Mouse (Mus musculus) intestine, postnatal 0 days (tissue): ENCODE data around the gene Srsf12. TPM values are rescaled to one million over a fixed set of nuclear protein-coding genes. Genes with fewer than 3 reads are reported as not detected.
A peak's percentile ranks its signal among the peaks of the same experiment; 100 is the strongest.

Source experiments
- ATAC-seq: fragments of 200-750 bp; cut with Nextera tagmentation; 2 replicates; pipeline ENCODE4 v1.8.0; 2017; ENCODE audit warnings: mild to moderate bottlenecking, moderate TSS enrichment, moderate library complexity
- H3K27ac ChIP-seq: fragments of 300-500 bp; sonication (generic); 2 replicates; pipeline ENCODE4 v1.5.1; 2014; ENCODE audit warnings: mild to moderate bottlenecking, low read depth, low read length, moderate library complexity
- H3K27me3 ChIP-seq: fragments of 300-500 bp; sonication (generic); replicated peaks from 2 replicates; pipeline ENCODE4 v1.6.1; 2014; ENCODE audit warnings: low read length, mixed read lengths; ENCODE audit not compliant: control insufficient read depth, insufficient read depth
- H3K36me3 ChIP-seq: fragments of 300-500 bp; sonication (generic); 2 replicates; pipeline ENCODE4 v1.6.1; 2014; ENCODE audit warnings: mild to moderate bottlenecking, moderate library complexity; ENCODE audit not compliant: control insufficient read depth, insufficient read depth
- H3K4me1 ChIP-seq: fragments of 300-500 bp; sonication (generic); replicated peaks from 2 replicates; pipeline ENCODE4 v1.6.1; 2014; ENCODE audit warnings: antibody characterized with exemption, low read length, mixed read lengths; ENCODE audit not compliant: control insufficient read depth, insufficient read depth
- H3K4me2 ChIP-seq: fragments of 300-500 bp; sonication (generic); replicated peaks from 2 replicates; pipeline ENCODE4 v1.6.1; 2014; ENCODE audit warnings: low read depth, mild to moderate bottlenecking, moderate library complexity
- H3K4me3 ChIP-seq: fragments of 300-500 bp; sonication (generic); 2 replicates; pipeline ENCODE4 v1.5.1; 2014; ENCODE audit warnings: low read depth, low read length
- H3K9ac ChIP-seq: fragments of 300-500 bp; sonication (generic); 2 replicates; pipeline ENCODE4 v1.6.1; 2014; ENCODE audit warnings: mild to moderate bottlenecking, low read depth, low read length
- H3K9me3 ChIP-seq: fragments of 300-500 bp; sonication (generic); 2 replicates; pipeline ENCODE4 v1.6.1; 2016; ENCODE audit warnings: mixed run types; ENCODE audit not compliant: control insufficient read depth
- CTCF ChIP-seq: sonication (generic); IDR thresholded peaks from 2 replicates; pipeline ENCODE4 v1.5.1; 2016; ENCODE audit warnings: low read depth, mild to moderate bottlenecking, control low read depth, antibody characterized with exemption, moderate library complexity
- WGBS: fragments of 180-500 bp; shearing (Covaris S2); extraction: QIAGEN DNeasy Blood & Tissue Kit; methylation state at CpG from one replicate; pipeline ENCODE4 v1.1.7; 2014; 5-methylcytosine and 5-hydroxymethylcytosine counted together
- polyA plus RNA-seq: library from polyadenylated mRNA; unstranded; fragments of >200 nt; fragmentation: Nextera tagmentation; extraction: Ambion mirVana; gene quantifications from 2 replicates; pipeline ENCODE4 v1.2.1, GENCODE M21; 2015

Gene Srsf12
- 1.5 and 2.0 TPM in 2 replicates for polyA plus RNA-seq

DNA sequence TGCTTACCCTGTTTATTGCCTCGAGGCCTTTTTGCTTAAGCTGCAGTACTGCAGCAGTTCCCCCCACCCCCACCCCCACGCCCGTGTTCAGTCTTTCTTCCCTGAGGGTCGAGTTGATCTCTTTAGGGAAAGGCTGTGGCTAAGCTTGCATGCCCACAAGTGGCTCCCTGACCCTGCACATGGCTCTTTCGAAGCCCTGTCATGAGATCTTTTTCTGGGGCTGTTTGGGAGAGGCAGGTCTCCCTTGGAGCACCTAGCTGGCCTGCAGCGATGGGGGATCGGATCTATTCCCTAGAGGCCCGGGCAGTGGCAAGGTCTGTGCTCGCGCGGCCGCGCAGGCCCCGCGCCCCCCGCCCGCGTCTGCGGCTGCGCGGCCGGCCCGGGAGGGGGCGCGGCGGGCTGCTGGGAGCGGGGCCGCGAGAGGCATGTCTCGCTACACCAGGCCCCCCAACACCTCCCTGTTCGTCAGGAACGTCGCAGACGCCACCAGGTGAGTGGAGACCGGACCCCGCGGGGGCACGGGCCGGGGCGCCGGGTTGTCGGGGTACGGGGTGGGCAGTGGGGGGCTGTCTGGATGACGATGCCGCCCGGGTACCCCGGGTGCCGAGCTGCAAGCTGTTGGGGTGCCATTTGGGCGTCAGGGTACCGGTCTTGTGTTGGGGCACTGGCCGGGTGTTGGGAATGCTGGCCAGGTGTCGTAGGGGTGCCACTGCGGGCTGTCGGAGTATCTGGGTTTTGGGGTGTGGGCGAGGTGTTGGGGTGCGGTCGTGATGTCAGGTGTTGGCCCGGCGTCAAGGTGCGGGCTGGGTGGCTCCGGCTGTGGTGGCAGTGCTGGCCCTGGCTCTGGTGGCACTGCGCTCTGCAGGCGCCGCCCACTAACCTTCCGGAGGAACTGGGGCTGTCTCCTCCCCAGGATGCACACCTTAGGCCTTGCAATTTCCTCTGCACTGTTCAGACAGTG lies at the start of gene Srsf12:
TSS of gene Srsf12 (plus strand) at position 111 of the 961 bp plus-strand sequence.
- peaks cover 5% of the 10 kb centered on the region; the same call in 1 of the 2 replicates for H3K9me3 ChIP-seq
- peak within 1 kb of the TSS; percentile 98 for H3K4me2 ChIP-seq
- H3K9ac ChIP-seq = peak within 1 kb of the TSS; percentile 63
- 2% methylated on average over 56 of the region's 65 CpGs for WGBS
- no peaks in the 10 kb centered on the region for H3K36me3 ChIP-seq
- H3K27ac ChIP-seq = no peak within 1 kb of the TSS
- peak; percentile 49 for TF ChIP-seq CTCF
- H3K27me3 ChIP-seq = no peaks in the 10 kb centered on the region
- no peaks in the 10 kb centered on the region for H3K4me1 ChIP-seq
- peak; percentile 49; the same call in 1 of the 2 replicates for ATAC-seq
- peak within 1 kb of the TSS; percentile 53 for H3K4me3 ChIP-seq

- H3K27ac ChIP-seq = no peak overlapping the region
- no peak for ATAC-seq
Measured at GRCm38 (mm10) chr4:33183477-33183876, 25.3 kb upstream of the Srsf12 start.

GRCm38 (mm10) chr4:33188164-33188563 lies 20.6 kb upstream of the Srsf12 start:
- Histone ChIP-seq H3K4me3 (peak overlapping the region; percentile 57; the same call in 1 of the 2 replicates), H3K27ac (no peak overlapping the region), H3K4me1 (no peaks in the 10 kb centered on the region), H3K27me3 (no peaks in the 10 kb centered on the region), H3K36me3 (no peaks in the 10 kb centered on the region), H3K9me3 (no peaks in the 10 kb centered on the region), H3K9ac (no peak overlapping the region), H3K4me2 (peak overlapping the region; percentile 93)
- peak; percentile 34; the same call in 1 of the 2 replicates for TF ChIP-seq CTCF
- ATAC-seq = no peak
- WGBS = 22% methylated on average over 9 of the region's 9 CpGs

More at GRCm38 (mm10) chr4:33183477-33183876, 25.3 kb upstream of the Srsf12 start:
- WGBS = 75% methylated on average over 5 of the region's 5 CpGs
- Histone ChIP-seq H3K4me3 (no peak overlapping the region), H3K9me3 (no peaks in the 10 kb centered on the region), H3K9ac (no peak overlapping the region), H3K4me1 (no peaks in the 10 kb centered on the region), H3K36me3 (no peaks in the 10 kb centered on the region), H3K4me2 (no peak overlapping the region), H3K27me3 (no peaks in the 10 kb centered on the region)
- no peak for TF ChIP-seq CTCF

GRCm38 (mm10) chr4:33188781-33189734 lies 19.7 kb upstream of the Srsf12 start:
- Histone ChIP-seq H3K4me3 (peak overlapping the region; percentile 57), H3K27ac (peak overlapping the region; percentile 86), H3K36me3 (no peaks in the 10 kb centered on the region), H3K9ac (peak overlapping the region; percentile 57), H3K4me1 (no peaks in the 10 kb centered on the region), H3K27me3 (no peaks in the 10 kb centered on the region), H3K9me3 (no peaks in the 10 kb centered on the region), H3K4me2 (peak overlapping the region; percentile 93)
- peak; percentile 91 for ATAC-seq
- WGBS = under 1% methylated on average over 101 of the region's 123 CpGs
- peak; percentile 65 for TF ChIP-seq CTCF

DNA sequence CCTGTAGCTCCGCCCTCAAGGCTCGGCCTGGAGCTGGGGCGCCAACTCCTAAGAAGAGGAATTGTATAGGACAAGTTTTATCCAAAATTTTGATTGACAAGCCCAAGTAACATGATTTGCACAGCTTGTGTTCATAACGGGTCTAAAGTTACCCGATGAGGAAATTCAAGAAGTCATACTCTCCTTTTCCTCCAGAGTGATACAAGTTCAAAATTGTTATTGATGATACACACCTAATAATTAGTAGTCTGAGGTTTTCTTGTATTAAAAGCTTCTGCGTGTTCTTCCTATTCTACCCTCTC lies 19.1 kb upstream of the Srsf12 start, which contains the start of gene Pm20d2:
TSS of gene Pm20d2 (minus strand) at position 3 of the 302 bp plus-strand sequence.
- no peaks in the 10 kb centered on the region for H3K9me3 ChIP-seq
- H3K4me1 ChIP-seq = no peaks in the 10 kb centered on the region
- H3K9ac ChIP-seq = peak within 1 kb of the TSS; percentile 57
- H3K4me2 ChIP-seq = peak within 1 kb of the TSS; percentile 93
- H3K4me3 ChIP-seq = peak within 1 kb of the TSS; percentile 57
- H3K36me3 ChIP-seq = no peaks in the 10 kb centered on the region
- no peak for ATAC-seq
- 19% methylated on average over 6 of the region's 6 CpGs for WGBS
- no peak for TF ChIP-seq CTCF
- peak within 1 kb of the TSS; percentile 86 for H3K27ac ChIP-seq
- H3K27me3 ChIP-seq = no peaks in the 10 kb centered on the region
